Mouse (Mus musculus): ENCODE data around the gene Upb1. TPM values are rescaled to one million over a fixed set of nuclear protein-coding genes. Genes with fewer than 3 reads are reported as not detected.
"Not testable (repeated sequence)": the region's sequence is repeated elsewhere in the genome, so short reads cannot be mapped to it uniquely, and the experiment has no call there.

The Upb1 gene
- total RNA-seq (2012; rRNA removed), result 2.0 and 2.8 TPM in 2 replicates
- 1.3 and 1.9 TPM in 2 replicates for total RNA-seq (2014; rRNA removed)
- polyA plus RNA-seq (2012; ENCODE audit: insufficient read length, low read depth), result 1.6 and 1.7 TPM in 2 replicates

DNA sequence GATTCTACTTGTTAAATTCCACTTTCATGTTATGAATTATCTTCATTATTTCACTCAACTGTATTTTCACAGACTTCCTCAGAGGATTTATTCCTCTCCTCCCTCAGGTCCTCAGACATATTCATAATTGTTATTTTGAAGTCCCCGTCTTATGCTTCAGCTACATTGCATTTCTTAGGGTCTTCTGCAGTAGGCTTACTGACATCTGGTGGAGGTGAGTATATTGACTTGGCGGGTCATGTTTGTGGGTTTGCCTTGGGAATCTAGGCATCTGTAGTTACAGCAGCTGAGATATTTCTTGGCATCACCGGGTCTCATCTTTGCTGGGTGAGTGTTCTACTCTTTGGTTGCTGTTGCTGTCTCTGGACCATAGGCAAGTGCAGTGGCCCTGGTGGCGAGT is at the start of gene Upb1:
Upb1 (plus strand) TSS at position 158 of the 400 bp plus-strand sequence.
- Histone ChIP-seq H3K27me3 (replicated peaks) (no peaks in the 10 kb centered on the region), H3K27ac (ENCODE audit: insufficient read depth, low read depth) (no peak within 1 kb of the TSS), H3K4me3 (replicated peaks in 1 of 3; ENCODE audit: low read depth in 2 of 3, low read length in 2 of 3, poor library complexity in 1 of 3) (no peak within 1 kb of the TSS)

DNA sequence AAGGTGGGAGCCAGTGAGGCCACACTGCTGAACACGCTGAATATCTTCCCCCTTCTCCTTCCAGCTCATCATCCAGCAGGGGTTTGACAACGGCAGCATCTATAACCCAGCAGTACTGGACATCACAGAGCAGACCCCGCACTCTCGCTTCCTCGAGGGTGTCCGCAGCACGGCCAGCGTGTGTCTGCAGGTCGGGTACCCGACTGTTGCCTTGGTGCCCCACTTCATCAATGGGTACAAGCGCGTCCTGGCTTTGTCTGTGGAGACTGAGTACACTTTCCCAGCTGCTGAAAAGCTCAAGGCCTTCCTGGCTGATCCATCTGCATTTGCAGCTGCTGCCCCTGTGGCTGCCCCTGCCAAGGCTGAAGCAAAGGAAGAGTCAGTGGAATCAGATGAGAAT is 48.4 kb upstream of the Upb1 start:
- TF ChIP-seq PAX5 (IDR thresholded peaks at IDR 0.05; ENCODE audit: low read length), result no peak
- TF ChIP-seq E2F4 (IDR thresholded peaks at IDR 0.05; ENCODE audit: insufficient replicate concordance, low read depth, low read length), result no peak
- TF ChIP-seq USF1 (IDR thresholded peaks at IDR 0.05; ENCODE audit: low read depth, low read length), result no peak
- H3K27ac ChIP-seq (ENCODE audit: insufficient read depth, low read depth), result no peak overlapping the region
- H3K4me3 ChIP-seq (replicated peaks in 1 of 3; ENCODE audit: low read depth in 2 of 3, low read length in 2 of 3, poor library complexity in 1 of 3), result no peak overlapping the region
- H3K4me2 ChIP-seq (ENCODE audit: insufficient read depth, low read depth, poor library complexity, severe bottlenecking), result no peak overlapping the region
- no peaks in the 10 kb centered on the region for H3K9me3 ChIP-seq (replicated peaks; ENCODE audit: low read length)
- no peak overlapping the region for H3K9ac ChIP-seq (ENCODE audit: insufficient read depth, low read depth)
- dilution Hi-C loops (cut with MboI; ENCODE audit: extremely low pct_ligation_motif_present, extremely low pct_unique_long_range_greater_than_20kb, low sequenced_read_pairs), result no loop called here
- no peak for DNase-seq (ENCODE audit: extremely low read depth)
- in situ Hi-C loops (cut with MboI; ENCODE audit: low pct_ligation_motif_present, low pct_unique_long_range_greater_than_20kb, low sequenced_read_pairs), result no loop called here
- H3K4me1 ChIP-seq (ENCODE audit: control insufficient read depth in 1 of 2, insufficient read depth in 2 of 2), result peaks cover 7 to 15% of the 10 kb centered on the region in 2 experiments; a peak in 3 of 4 replicates
- H3K36me3 ChIP-seq (replicated peaks in 1 of 2; ENCODE audit: control insufficient read depth in 1 of 2, insufficient read depth in 1 of 2, low read length in 1 of 2), result no peaks in the 10 kb centered on the region
- no peaks in the 10 kb centered on the region for H3K79me2 ChIP-seq (replicated peaks; ENCODE audit: control insufficient read depth, extremely low read depth, insufficient read depth, poor library complexity, severe bottlenecking)
- no peaks in the 10 kb centered on the region for H3K27me3 ChIP-seq (replicated peaks)

More for the DNA sequence above, at the start of gene Upb1:
- H3K9ac ChIP-seq (ENCODE audit: insufficient read depth, low read depth), result no peak within 1 kb of the TSS
- H3K4me1 ChIP-seq (ENCODE audit: control insufficient read depth in 1 of 2, insufficient read depth in 2 of 2), result peaks cover 3 to 6% of the 10 kb centered on the region in 2 experiments; a peak in 3 of 4 replicates
- H3K79me2 ChIP-seq (replicated peaks; ENCODE audit: control insufficient read depth, extremely low read depth, insufficient read depth, poor library complexity, severe bottlenecking), result no peaks in the 10 kb centered on the region
- dilution Hi-C loops (cut with MboI; ENCODE audit: extremely low pct_ligation_motif_present, extremely low pct_unique_long_range_greater_than_20kb, low sequenced_read_pairs) (no loop called here), in situ Hi-C loops (cut with MboI; ENCODE audit: low pct_ligation_motif_present, low pct_unique_long_range_greater_than_20kb, low sequenced_read_pairs) (no loop called here)
- H3K9me3 ChIP-seq (replicated peaks; ENCODE audit: low read length), result no peaks in the 10 kb centered on the region
- H3K36me3 ChIP-seq (replicated peaks in 1 of 2; ENCODE audit: control insufficient read depth in 1 of 2, insufficient read depth in 1 of 2, low read length in 1 of 2), result no peaks in the 10 kb centered on the region
- no peak within 1 kb of the TSS for H3K4me2 ChIP-seq (ENCODE audit: insufficient read depth, low read depth, poor library complexity, severe bottlenecking)
- DNase-seq (ENCODE audit: extremely low read depth), result peak; percentile 17
- TF ChIP-seq TCF12 (IDR thresholded peaks at IDR 0.05; ENCODE audit: low read depth, low read length) (no peak), MEF2A (IDR thresholded peaks at IDR 0.05; ENCODE audit: borderline replicate concordance, low read depth, low read length) (no peak), ZNF384 (IDR thresholded peaks at IDR 0.05; ENCODE audit: low read depth, low read length) (no peak), JUN (IDR thresholded peaks at IDR 0.05; ENCODE audit: insufficient read depth, low read depth, low read length) (no peak), SMC3 (IDR thresholded peaks at IDR 0.05; ENCODE audit: low read depth, low read length) (peak; percentile 63), BHLHE40 (IDR thresholded peaks at IDR 0.05; ENCODE audit: low read depth, low read length) (no peak), MAZ (IDR thresholded peaks at IDR 0.05; ENCODE audit: low read depth, low read length) (no peak), MAFK (IDR thresholded peaks at IDR 0.05; ENCODE audit: insufficient replicate concordance, low read length) (no peak), POLR2AphosphoS2 (IDR thresholded peaks at IDR 0.05; ENCODE audit: low read depth, low read length) (no peak), CTCF (conservative IDR thresholded peaks at IDR 0.05 in 1 of 2, IDR thresholded peaks at IDR 0.05 in 1 of 2; ENCODE audit: low read depth in 2 of 2, low read length in 2 of 2) (peak in 1 of 2 experiments; percentile 53; a peak in 2 of 4 replicates), RAD21 (IDR thresholded peaks at IDR 0.05; ENCODE audit: low read depth, low read length) (peak; percentile 48), ETS1 (conservative IDR thresholded peaks at IDR 0.05; ENCODE audit: low read depth, low read length) (no peak), JUND (conservative IDR thresholded peaks at IDR 0.05; ENCODE audit: low read depth, low read length) (no peak), PAX5 (IDR thresholded peaks at IDR 0.05; ENCODE audit: low read length) (no peak), RCOR1 (conservative IDR thresholded peaks at IDR 0.05; ENCODE audit: low read depth, low read length) (no peak), UBTF (IDR thresholded peaks at IDR 0.05; ENCODE audit: low read depth, low read length) (no peak), CHD2 (IDR thresholded peaks at IDR 0.05; ENCODE audit: low read length) (no peak), ELF1 (IDR thresholded peaks at IDR 0.05; ENCODE audit: low read depth, low read length) (no peak), SIN3A (IDR thresholded peaks at IDR 0.05; ENCODE audit: low read length) (no peak), KAT2A (IDR thresholded peaks at IDR 0.05; ENCODE audit: insufficient replicate concordance, low read length) (no peak), HCFC1 (IDR thresholded peaks at IDR 0.05; ENCODE audit: low read depth, low read length) (no peak)

DNA sequence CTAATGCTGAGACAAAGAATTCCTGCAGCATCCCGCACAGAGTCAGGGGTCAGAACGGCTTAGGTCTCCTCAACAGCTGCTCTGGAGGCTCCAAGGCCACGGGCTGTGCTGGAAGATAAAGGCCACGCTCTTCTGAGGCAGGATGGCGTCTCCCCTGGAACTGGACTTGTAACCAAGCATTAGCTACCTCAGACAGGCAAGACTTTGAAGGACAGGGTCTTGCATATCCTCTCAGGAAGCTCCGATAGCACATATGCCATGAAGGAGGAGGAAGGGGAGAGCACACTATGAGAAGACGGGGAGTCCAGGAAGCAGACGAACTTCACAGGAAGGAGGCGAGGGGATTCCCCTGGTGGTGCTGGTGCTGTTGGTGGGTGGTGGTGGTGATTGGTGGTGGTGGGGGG is 47.1 kb upstream of the Upb1 start:
- dilution Hi-C loops (cut with MboI; ENCODE audit: extremely low pct_ligation_motif_present, extremely low pct_unique_long_range_greater_than_20kb, low sequenced_read_pairs), result not testable (repeated sequence)

More for the DNA sequence above, 47.1 kb upstream of the Upb1 start:
- H3K36me3 ChIP-seq (replicated peaks in 1 of 2; ENCODE audit: control insufficient read depth in 1 of 2, insufficient read depth in 1 of 2, low read length in 1 of 2); H3K4me2 ChIP-seq (ENCODE audit: insufficient read depth, low read depth, poor library complexity, severe bottlenecking); H3K4me3 ChIP-seq (replicated peaks in 1 of 3; ENCODE audit: low read depth in 2 of 3, low read length in 2 of 3, poor library complexity in 1 of 3); H3K27me3 ChIP-seq (replicated peaks); H3K79me2 ChIP-seq (replicated peaks; ENCODE audit: control insufficient read depth, extremely low read depth, insufficient read depth, poor library complexity, severe bottlenecking); H3K9me3 ChIP-seq (replicated peaks; ENCODE audit: low read length); H3K27ac ChIP-seq (ENCODE audit: insufficient read depth, low read depth); H3K9ac ChIP-seq (ENCODE audit: insufficient read depth, low read depth); in situ Hi-C loops (cut with MboI; ENCODE audit: low pct_ligation_motif_present, low pct_unique_long_range_greater_than_20kb, low sequenced_read_pairs); DNase-seq (ENCODE audit: extremely low read depth): not testable (repeated sequence)
- peaks cover 7 to 15% of the 10 kb centered on the region in 2 experiments; a peak in 3 of 4 replicates for H3K4me1 ChIP-seq (ENCODE audit: control insufficient read depth in 1 of 2, insufficient read depth in 2 of 2)

Data from CH12.LX (cell line).